Mouse (Mus musculus): ENCODE measurements around the gene Loxl1.

Gene Loxl1

DNA sequence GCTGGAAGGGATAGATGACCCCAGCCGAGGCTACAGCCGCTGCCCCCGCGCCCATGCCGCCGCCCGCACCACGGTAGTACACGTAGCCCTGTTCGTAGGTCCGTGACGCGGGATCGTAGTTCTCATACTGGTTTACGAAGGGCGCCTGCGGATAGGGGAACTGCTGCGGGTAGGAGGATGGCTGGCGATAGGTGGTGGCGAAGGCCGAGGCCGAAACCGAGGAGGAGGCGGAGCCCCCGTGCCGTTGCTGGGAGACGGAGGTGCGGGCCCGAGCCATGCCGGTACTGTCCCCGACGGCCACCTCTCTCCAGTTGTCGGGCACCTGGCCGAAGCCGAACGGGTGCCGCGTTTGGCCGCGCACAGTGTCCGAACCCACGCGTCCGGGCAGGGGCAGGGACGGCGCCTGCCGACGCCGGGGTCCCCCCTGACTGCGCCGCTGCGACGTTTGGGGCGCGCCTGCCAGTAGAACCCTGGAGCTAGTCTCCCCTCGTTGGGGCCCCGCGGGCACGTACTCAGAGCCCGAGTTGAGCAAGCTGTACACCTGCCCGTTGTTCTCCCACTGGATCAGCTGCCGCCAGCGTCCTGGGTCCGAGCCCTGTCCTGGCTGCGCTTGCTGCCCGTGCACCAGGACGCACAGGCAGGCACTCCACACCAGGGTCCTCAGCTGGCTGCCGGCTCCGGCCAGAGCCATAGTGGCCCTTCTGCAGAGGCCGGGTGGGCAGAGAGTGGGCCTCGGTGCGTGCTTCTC, 616 bp downstream of the Loxl1 start:
- intact Hi-C loops (cut with DNase I), result no loop called here

DNA sequence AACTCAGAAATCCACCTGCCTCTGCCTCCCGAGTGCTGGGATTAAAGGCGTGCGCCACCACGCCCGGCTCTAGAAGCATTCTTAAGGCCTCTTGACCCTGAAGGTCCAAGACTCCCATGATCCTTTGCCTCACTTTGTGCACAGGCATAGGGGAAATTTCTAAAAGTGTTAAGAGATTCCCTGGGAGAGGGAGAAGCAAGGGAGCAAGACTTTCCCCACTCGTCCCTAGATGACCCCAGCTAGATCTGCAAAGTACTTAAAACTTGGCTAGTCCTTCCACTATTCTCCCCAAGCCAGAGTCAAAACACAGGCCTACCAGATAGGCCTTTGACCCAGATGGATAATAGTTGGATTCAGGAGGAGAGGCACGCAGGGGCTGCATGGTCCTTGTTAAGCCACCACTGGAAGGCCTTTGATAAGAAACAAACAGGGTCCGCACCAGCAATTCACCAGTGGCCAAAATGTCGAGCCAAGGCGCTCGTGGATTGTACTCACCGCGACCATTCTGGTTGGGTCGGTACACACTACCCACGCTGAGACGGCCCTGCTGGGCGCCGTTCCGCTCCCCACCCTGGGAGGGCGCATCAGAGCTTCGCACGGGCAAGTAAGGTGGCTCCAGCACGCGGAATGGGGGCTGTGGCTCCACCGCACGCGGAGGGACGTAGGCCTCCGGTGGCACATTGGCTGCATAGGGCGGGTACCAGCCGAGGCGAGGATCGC, 1.6 kb downstream of the Loxl1 start:
- intact Hi-C loops (cut with DNase I), result no loop called here

DNA sequence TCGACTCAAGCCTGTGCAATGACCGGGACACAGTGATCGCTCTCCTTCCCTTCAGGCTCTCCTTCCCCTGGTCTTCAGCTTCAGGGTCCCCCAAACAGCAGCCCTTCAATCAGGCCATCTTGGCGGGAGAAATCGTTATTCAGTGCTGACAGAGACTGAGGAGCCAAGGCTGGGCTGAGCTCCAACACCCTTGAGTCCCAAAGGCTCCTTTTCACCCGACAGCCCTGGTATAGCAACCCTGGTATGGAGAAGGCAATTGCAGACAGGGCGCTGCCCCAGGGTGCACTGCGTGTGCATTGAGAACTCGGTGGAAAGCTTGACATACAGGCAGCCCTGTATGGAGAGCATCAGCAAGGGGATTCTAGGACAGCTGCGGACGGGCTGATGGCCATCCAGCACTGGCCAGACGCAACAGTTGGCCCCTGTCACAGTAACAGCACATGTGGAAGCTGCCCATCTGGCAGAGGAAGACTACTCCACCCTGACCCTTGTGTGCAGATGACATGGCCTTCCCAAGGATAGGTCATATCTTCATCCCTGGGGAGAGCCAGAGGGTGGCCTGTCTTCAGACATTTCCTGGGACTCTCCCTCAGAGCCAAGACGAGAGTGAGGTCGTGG, 2.8 kb downstream of the Loxl1 start:
- intact Hi-C loops (cut with DNase I), result no loop called here

DNA sequence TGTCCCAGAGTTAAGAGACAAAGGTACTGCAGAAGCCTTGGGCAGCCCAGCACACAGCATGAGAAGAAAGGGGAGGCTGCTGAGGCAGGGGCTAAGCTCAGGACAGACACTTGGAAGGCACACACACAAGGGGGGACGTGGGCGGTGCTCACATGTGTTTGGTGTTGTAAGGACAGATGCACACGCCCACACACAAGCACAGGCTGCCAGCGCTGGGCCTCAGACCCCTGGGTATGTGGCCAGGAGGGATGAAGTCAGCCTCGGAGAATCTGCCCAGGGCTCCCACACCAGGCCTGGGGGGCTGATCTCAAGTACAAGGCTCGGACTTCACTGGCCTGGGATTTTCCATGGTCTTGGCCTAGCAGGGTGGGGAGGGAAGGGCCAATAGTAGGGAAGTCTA, 4.6 kb downstream of the Loxl1 start:
- intact Hi-C loops (cut with DNase I), result no loop called here

DNA sequence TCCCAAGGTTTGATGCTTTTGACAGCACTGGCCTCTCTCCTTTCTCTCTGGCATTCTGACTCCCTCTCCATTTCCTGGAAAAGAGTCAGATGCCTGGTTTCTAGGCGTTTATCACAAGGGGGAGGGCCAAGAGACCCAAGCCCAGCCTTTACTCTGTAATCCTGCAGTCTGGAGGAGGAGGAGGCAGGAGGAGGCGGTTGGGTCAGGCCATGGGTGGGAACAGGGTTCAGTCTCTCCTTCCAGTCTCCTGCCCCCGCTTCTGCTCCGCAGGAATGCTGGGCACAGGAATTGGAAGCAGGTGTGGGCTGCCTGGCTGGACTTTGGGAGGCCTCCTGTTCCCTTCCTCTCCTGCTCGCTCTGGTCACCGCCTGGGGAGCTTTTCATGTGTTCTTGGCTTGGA, 7.3 kb downstream of the Loxl1 start:
- intact Hi-C loops (cut with DNase I), result no loop called here

DNA sequence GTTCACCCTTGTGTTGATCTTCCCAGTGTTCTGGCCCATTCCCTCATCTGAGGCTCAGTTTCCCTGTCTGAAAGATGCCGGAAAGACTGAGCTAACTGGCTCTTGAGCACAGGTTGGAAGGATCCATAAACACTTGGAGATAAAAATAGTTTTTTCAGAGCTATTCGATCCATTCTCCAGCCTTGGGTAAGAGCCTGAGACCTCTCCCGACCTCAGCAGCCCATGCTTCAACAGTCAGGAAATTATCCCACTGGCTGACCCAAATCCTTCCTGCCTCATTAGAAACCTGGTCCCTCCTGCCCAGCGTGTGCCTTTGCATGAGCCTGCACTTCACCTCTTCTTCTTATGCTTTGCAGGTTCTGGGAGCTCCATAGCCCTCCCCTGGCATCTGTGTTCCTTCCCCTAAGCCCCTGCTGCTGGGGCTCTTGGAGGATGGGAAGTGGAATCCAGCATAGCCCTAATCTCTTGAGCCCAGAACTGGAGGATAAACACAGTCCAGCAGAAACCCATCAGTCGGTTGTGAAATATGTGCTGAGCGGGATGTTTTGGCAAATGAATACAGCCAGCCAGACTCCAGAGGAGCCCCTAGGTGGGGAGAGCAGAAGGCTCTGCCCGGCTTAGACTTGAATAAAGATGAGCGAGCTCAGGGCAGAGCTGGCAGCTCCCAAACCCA, 9.3 kb downstream of the Loxl1 start:
- intact Hi-C loops (cut with DNase I), result no loop called here

DNA sequence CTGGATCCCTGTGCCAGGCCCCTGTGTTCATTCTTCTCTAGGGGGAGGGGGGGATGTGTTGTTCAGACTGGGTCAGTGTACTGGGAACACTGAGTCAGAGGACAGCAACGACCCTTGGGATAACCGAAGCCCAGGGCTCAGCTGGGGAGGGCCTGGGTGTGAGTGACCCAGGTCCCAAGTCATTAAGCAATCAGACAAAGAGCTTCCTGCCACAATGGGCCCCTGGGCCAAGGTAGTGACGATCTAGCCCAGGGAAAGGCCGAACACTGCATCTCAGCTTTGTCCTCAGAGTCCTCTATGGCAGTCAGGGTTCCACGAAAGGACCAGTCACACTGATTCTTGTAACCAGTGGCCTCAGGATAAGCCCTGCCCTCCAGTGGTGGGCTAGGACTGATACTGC, 9.9 kb downstream of the Loxl1 start:
- intact Hi-C loops (cut with DNase I), result no loop called here

DNA sequence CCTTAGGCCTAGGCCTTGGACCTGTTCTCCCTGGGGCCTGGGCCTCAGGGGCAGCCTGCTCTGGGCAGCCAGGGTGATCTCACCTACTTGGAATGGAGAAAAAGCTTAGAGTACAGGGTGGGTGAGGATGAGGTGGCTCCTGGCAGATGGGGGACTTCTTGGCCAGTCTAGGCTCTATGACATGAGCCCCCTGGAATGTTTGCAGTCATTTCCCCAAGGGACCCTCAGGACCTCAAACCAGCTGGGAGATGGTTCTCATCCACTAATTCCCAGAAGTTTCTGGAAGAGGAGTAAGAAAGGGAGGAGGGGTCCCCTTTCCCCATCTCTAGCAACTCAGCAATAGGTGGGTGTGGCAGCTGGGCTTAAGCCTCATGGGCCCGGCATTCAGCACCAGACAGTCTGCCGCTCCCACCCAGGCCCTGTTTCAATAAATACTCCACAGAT, 13.6 kb downstream of the Loxl1 start:
- intact Hi-C loops (cut with DNase I), result no loop called here

DNA sequence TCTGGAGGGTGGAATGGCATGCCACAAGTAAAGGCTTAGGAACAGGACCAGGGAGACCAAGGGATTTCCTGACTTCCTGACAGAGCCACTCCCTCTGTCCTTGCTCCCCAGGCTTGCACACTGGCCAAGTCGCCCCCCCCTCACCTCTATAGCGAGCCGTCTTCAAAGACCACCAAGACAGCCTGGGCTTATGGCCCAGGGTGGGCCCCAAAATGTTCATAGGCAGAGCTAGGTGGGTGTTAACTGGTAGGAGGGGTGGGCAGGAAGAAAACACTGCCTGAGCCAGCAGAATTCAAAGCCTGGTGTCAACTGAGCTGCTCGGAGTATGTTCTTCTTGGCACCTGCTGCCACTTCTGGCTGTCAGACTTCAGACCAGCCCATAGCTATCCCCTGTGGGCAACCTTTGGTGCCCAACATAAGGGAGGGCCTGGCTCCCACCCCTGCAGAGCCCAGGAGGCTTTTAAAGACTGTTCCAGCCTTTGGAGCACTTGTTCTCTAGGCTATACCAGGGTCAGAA, 15.0 kb downstream of the Loxl1 start:
- intact Hi-C loops (cut with DNase I), result no loop called here

DNA sequence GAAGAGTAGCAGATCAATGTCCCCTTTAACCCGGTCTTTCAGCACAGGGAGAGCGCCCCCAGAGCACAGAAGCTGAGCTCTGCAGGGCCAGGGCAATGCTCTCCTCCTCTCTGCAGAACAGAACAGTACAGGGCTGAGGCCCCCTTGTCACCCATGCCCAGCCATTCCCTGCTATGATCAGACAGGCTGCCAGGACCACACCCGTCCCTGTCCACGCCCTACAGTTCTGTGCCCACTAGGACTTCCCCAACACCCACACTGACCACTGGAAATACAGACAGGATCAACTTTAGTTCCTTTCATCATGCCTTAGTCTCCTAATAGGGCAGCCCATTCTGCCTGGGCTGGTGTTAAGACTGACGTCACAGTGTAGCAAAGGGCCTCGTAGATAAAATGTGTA, 15.9 kb downstream of the Loxl1 start:
- intact Hi-C loops (cut with DNase I), result no loop called here

DNA sequence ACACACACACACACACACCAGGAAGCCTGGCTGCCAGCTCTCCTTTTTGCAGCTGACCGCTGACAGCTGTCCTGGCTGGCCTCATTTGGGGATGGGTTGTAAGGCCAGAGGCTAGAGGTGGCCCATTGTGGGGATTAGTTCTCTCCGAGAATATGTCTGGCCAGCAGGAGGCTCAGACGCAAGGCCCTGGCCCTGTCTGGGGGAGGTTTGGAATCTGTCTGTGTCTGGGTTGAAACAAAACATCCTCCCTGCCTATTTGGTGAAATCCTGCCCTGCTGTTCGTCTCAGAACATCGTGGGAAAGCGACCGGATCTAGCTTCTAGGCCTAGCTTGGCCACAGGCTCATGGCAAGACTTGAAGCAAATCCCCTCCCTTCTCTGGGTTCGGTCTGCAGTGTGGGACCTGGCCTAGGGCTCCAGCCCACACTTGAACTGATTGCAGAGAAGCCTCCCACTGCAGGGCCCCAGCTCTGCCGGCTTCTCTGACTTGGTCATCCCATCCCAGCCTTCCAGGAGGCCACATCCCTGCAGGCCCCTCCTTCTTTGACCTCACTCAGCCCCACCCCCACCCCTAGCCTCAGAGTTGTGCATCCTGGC, 17.1 kb downstream of the Loxl1 start:
- intact Hi-C loops (cut with DNase I), result no loop called here

DNA sequence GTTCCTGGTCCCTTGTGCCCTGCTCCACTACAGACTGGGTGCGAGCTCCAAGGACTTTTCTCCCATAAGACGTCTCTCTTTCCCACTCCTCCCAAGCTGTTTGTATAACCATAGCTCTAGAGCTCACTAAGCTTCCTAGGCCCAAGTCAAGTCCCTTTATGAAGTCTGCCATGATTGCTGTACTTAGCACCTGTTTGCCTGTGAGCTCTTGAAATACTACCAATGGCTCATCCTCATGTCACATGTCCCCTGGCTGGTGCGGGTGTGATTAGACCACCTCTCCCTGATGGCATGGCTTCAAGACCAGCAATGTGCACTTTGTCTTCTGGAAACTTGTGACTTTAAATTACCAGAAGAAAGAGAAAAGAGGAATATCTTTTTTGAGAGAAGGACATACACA, 17.6 kb downstream of the Loxl1 start:
- intact Hi-C loops (cut with DNase I), result no loop called here

DNA sequence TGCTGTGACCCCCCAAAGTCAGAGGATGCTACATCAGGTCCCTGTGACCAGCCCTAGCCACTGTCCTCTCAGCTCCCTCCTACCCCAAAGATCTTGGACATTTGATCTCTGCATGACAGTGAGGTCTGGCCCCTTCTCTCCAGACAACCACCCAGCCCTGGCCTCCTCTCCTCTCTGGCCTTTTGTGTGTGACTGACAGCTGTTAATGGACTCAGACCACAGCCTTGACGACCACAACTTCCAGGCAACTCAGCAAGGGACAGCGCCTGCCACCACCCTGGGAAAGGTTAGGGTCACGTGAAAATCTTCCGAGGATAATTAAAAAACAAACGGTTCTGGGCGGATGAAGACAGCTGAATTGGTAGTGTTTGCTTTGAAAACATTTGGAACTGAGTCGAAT, 18.5 kb downstream of the Loxl1 start:
- intact Hi-C loops (cut with DNase I), result no loop called here

DNA sequence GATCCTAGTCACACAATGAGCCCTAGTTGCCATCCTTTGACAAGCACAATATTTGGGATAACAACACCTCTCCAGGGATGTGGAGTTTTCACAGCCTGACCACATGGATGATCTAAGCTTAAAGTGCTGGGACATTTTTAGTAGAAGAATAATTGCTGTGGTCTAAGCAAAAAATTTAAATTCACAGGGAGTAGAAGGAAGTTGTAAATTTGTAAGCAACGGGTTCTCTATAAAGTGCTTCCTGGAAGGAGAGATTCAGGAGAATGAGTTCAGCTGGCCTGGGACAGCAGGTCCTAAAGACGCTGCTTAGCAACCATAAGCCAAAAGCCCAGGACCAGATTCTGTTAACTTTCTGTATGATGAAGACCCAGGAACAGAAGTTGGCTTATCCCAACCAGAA, 23.1 kb downstream of the Loxl1 start:
- intact Hi-C loops (cut with DNase I), result no loop called here

DNA sequence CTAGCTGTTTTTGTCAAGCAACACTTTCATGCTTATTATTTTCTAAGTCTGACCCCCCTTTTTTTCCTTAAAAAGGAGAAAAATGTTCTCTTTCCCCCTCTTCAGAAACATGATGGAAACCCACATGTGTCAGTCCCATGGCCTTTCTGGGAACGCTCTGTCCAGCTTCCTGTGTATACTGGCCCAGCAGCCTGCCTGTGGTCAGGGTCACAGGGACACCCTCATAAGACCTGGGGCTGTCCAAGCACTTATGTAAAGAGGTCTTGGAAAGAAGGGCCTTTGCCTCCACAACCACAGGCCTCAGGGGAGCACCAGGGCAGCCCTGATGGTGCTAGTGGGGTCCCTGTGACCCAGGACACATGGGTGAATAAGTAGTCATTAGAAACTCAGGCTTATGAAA, 23.9 kb downstream of the Loxl1 start:
- intact Hi-C loops (cut with DNase I), result no loop called here

DNA sequence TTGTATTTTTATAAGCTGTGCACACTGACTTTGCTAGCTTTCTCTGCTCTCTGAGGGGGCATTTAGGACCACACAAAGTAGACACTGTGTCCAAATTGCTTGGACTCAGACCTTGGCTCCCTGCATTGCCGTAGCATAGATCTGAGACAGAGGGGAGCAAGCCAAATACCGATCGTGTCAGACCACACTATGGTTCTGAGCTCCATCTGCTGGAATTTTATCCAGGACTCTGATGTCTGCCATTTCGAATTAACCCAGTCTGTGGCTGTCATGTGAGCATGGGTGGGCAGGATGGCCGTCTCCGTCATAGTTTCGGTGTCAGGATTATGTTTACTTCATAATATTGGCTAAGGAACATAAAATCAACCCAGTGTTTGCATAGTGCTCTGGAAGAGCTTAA, 29.6 kb downstream of the Loxl1 start:
- intact Hi-C loops (cut with DNase I), result loop anchor here (5.0 kb wide), 3 partner anchors 36 to 246 kb away; partner anchors contain the start of gene Pml

DNA sequence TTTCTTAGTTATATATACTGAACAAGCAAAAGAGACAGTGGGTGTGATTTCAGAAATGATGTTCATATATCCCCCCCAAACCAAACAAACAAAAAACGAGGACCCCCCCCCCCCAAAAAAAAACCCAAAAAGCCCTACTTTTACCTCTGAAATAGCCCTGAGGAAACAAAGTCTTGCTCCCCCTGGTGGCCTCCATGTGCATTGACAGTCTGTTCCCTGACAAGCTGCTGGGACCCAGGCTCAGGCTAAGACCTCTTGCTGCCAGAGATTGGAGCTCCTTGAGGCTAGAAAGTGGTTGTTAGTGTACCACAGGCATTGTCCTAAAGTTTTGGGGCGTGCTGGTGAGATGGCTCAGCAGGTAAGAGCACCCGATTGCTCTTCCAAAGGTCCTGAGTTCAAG, 31.4 kb downstream of the Loxl1 start:
- intact Hi-C loops (cut with DNase I), result loop anchor here (5.0 kb wide), 3 partner anchors 34 to 244 kb away; partner anchors contain the start of gene Pml

DNA sequence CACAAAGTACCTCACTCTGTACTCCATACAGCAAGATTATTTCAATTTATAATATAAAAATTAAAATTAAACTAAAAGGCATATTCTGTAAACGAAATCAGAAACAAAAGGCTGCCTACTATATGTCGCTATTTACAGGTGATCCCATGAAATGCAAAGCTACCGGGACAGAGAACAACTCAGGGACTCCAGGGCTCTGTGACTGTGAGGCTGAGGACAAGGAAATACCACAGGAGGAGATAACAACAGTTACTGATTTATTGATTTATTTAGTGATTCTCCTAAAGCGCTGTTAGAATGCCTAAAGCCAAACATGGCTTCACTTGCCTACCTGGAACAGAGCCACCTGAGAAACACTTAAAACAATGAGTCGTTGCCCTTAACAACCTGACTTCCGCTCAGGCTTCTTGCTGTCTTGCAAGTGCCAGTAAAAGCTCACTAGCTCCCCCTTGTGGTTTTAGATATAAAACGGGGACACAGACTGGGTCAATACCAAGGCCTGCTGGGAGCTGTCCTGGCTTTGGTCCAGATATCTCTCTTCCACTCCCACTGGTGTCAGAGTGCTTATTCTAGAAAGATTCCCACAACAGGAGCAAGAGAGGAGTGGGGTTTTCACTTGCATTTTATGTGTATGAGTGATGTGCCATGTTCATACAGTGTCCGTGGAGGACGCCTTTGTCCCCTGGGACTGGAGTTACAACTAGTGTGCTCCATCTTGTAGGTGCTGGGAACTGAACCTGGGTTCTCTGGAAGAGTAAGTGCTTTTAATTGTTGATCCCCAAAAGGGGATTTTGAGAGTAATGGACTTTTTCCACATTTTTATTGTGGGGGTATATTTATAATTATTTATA, 32.5 kb downstream of the Loxl1 start:
- intact Hi-C loops (cut with DNase I), result loop anchor here (5.0 kb wide), 3 partner anchors 33 to 243 kb away; partner anchors contain the start of gene Pml

DNA sequence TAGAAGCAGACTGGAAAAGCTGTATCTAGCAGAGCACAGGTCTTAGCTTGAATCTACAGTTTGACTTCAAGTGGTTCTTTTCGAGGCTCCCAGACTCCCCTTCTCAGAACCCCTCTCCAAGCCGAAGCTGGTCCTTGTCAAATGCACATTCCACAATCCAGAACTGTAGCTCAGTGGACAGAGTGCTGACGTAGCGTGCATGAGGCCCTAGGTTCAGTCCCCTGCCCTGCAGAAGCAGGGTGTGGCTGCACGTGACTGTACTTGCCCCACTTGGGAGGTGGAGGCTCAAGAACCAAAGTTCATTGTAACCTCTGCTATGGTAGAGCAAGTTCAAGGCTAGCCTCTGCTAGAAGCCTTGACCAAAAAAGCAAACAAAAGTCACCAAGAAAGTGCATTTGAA, 33.2 kb downstream of the Loxl1 start:
- intact Hi-C loops (cut with DNase I), result loop anchor here (5.0 kb wide), 3 partner anchors 32 to 242 kb away; partner anchors contain the start of gene Pml

All from adrenal gland (tissue).